Mouse (Mus musculus) frontal cortex, postnatal 25 days (tissue): Measurements from ENCODE around the gene Anp32b.

Experiments used
- DNase-seq, 2 experiments: peaks; one replicate each; pipeline ENCODE4 v3.0.0; 2022; ENCODE audit warnings: low spot score in 2 of 2

Gene Anp32b

GRCm38 (mm10) chr4:46452855-46453719 is 2.4 kb downstream of the Anp32b start:
- DNase-seq, result no peak

- DNase-seq, result no peak
These were observed 3.6 kb downstream of the Anp32b start for GRCm38 (mm10) chr4:46454097-46454864.

- no peak for DNase-seq
These were observed 6.1 kb downstream of the Anp32b start for GRCm38 (mm10) chr4:46456762-46457161.

DNA sequence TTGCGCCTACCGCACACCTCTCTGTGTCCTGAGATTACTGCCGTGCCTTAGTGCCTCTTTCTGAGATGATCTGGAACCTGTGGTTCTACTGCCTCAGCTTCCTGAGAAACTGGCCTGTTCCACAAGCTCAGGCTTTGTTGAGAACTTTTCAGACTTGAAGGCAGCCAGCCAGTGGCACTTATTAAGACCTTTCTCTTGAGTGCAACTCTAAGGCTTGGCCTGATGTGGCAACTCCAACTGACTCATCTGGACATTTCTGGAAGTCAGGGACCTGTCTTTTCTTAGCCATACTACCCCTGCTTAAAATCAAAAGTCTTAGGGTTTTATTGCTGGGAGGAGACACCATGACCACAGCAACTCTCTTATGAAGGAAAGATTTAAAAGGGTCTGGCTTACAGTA is 6.5 kb downstream of the Anp32b start:
- no peak for DNase-seq

DNA sequence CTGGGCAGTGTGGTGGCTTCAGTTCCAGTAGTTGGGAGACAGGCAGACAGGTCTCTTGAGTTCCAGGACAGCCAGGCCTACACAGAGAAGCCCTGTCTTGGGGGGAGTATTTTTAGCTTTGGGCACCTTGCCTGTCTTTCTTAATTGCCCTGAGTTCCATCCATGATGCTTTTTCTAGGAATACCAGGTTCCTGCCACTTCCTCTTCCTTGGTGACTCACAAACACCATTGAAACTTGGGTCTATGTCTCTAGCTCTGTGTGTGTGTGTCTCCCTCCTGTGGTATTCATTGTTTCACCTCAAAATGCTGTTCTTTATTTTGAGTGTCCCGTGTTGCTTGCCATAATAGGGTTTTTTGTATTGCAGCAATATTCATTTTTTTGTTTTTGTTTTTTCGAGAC is 7.7 kb downstream of the Anp32b start:
- no peak for DNase-seq

GRCm38 (mm10) chr4:46463130-46463830 is 12.6 kb downstream of the Anp32b start:
- DNase-seq, result no peak

GRCm38 (mm10) chr4:46465740-46466139 is 15.0 kb downstream of the Anp32b start:
- DNase-seq, result no peak

DNA sequence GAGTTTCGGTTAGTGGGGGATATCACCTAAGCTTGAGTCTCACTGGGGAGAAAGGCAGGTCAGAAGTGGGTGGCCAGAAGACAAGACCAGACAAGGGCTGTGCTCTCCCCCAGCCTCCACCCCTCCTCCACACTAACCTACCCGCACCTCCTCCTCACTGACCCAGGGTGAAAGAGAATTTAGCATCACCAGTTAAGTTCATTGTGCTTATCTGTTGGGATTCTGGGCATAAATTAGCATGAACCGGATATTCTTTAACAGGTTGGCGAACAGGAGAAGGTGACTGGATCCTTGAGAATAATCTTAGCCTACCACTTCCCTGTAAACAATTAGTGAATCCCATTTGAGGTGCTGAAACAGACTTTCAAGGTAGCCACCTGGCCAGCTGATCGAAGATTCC is 24.4 kb downstream of the Anp32b start:
- no peak for DNase-seq

DNA sequence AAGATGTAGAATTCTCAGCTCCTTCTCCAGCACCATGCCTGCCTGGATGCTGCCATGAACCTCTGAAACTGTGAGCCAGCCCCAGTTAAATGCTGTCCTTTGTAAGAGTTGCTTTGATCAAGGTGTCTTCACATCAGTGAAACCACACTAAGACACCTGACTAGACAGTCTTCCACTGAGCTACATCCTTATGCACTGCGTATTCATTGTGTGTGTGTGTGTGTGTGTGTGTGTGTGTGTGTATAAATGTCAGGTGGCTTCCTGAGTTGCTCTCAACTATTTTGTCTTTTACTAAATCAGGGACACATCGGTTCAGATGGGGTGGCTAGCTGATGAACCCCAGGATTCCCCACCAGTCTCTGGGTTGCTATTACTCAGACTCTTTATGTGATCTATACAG is 28.4 kb downstream of the Anp32b start:
- no peak for DNase-seq

DNA sequence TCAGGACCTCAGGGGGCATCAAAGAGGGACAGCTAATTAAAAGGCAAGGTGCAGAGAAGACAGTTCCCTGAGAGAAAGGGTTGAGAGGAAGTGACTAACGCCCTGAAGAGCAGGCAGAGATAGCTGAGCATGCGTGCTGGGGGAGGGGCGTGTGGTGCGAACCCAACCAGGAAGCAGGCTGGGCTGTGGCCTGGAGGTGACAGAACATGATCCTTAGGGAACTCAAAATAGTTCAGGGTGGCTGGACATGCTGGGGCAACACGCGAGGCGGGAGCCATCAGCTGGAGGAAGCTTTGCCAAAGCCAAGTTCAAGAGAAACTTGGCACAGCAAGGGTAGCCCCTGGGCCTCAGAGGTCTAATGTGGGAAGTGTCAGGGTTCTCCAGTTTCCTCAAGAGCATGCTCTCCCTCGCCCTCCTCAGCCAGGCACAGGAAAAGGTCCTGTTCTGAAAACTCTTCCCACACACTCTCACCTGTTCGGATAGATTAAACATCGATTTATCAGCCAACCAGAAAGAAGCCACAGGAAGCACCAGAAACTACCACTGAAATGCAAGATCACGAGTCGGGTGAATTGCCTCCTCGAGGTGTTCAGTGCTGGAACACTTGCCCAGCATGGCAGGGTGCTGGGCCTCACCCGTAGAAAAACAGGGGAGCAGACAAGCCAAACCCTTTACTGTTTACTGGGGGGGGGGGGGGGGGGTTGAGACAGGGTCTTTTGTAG is 35.2 kb downstream of the Anp32b start:
- no peak for DNase-seq

DNA sequence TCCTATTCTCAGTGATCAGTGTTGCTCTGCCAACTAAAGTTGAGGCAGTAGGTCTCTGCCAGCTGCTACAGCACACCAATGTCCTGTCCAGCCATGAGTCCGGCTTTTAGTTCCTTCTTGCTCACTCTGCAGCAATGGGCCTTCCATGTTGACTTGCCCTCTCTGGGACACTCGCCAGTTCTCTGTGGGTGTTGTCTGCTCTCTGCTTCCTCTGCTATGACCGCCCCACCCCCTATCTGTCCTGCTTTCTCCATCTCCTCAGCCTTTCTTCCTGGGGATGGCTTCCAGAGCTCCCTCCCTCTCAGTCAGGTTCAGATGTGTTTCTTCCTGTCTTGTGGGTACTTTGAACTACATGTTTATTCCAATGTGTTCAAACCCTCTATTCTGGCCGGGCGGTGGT is 36.6 kb downstream of the Anp32b start:
- no peak for DNase-seq

DNA sequence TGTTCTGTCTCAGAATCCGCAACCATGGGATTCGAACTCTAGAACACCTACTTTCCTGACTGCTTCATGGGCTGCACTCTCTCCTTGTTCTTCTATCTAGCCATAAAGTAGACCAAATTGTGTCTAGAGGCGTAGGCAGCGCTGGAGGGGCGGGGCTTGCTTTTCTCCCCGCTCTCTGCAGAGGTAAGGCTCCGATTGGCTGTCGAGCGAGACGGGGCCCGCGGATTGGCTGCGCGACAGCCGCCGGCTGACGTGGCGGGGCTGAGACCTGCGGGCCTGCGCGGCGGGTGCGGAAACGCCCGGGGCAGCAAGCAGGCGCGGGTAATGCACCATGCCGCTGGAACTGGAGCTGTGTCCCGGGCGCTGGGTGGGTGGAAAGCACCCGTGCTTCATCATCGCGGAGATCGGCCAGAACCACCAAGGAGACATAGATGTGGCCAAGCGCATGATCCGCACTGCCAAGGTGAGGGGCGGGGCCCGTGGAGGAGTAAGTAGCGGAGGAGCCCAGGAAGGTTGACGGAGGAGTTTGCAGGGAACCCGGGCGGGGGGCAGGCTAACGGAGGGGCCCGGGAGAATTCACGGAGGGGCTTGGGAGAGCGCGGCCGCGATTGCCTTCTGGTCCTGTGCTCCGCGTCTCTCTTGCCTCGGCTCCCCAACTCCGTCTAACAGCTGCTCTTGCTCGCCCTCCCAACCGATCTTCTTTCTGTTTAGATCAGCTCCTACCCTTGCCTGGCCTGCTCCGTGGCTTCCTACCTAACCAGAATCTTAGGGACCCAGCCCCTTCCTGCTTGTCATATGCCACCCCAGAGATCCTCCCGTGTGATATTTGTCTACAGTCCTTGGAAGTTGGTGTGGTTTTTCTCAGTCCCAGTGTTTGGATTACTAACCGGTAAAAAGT is 38.6 kb downstream of the Anp32b start, which contains the start of gene Nans:
TSS of gene Nans (plus strand) at position 221 of the 898 bp plus-strand sequence.
- peak; percentile 78 to 85 for DNase-seq

DNA sequence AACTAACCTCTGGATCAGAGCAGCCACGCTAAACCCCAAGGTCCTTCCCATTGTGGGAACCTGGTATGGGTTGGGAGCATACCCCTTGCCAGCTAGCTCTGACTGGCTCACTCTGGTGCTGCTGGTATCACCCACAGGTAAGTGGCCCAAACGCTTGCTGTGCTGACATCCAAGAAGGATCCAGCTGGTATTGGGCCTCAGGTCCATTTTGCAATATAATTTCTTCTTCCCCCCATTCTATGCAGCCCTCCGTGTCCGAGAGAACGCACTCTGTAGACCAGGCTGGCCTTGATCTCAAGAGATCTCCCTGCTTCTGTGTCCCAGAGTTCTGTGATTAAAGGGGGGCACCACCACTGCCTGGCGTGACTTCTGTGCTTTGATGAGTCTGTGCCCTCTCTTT is 42.4 kb downstream of the Anp32b start:
- DNase-seq, result no peak

- DNase-seq, result no peak
These were observed 44.8 kb downstream of the Anp32b start for GRCm38 (mm10) chr4:46495543-46495942.

- DNase-seq, result peak in 1 of 2 experiments; percentile 65
These were observed 46.7 kb downstream of the Anp32b start for GRCm38 (mm10) chr4:46497286-46497892.

- no peak for DNase-seq
These were observed 47.8 kb downstream of the Anp32b start for GRCm38 (mm10) chr4:46498511-46498910.

- peak in 1 of 2 experiments; percentile 17 for DNase-seq
These were observed 48.3 kb downstream of the Anp32b start for GRCm38 (mm10) chr4:46498976-46499375.

DNA sequence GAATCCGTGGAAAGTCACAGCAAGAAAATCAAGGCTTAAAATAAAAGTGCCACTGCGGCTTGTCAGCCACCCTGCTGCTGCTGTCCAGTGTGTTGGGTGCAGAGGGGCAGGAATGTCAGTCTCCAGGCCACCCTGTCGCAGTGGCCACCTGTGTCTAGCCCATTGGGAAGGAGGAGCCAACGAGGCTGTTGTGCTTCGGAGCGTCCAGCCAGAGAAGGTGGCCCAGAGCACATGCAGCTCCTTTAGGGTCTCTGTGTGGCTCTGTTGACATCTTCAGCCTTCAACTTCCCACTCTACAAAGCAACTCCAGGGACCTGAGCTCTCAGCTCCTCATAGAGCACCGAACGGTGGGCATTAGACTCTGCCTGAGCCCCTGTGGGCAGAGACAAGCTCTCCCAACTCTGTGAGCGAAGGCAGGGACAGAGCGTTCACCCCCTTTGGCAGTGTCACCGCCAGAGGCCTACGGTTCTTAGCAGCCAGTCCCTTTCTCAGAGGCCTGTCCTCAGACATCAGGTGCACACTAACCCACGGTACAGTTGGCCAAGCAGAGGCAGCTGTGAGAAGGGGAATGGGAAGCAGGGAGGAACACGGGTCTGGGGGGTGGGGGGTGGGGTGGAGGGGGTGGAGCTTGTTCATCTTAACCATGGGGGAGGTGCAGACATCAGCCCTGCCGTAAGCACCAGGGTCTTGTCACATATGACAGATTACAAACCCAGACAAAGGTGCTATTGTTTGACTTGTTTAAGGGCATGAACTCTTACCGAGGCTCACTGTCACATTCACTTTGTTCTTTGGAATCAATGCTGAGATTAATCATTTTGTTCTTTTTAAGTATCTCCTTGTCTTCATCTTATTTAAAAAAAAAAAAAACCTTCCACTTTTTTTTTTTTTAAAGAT is 52.2 kb downstream of the Anp32b start:
- no peak for DNase-seq

GRCm38 (mm10) chr4:46503881-46504280 is 53.2 kb downstream of the Anp32b start:
- DNase-seq, result no peak
